Mouse (Mus musculus) heart, embryonic 14.5 days (tissue): ENCODE results near the gene Ambra1. TPM values are rescaled to one million over a fixed set of nuclear protein-coding genes. Genes with fewer than 3 reads are reported as not detected.
A peak's percentile ranks its signal among the peaks of the same experiment; 100 is the strongest.

Experiments used
- ATAC-seq: fragments of 200-750 bp; cut with Nextera tagmentation; 2 replicates; pipeline ENCODE4 v1.8.0; 2017; ENCODE audit warnings: low read depth, moderate TSS enrichment; ENCODE audit not compliant: insufficient number of reproducible peaks, insufficient read depth, low FRiP score
- H3K27ac ChIP-seq, 2 experiments: fragments of 200-500 bp in 1 of 2; fragments of 300-500 bp in 1 of 2; sonication (generic) in 1 of 2; replicated peaks in 1 of 2; 2 replicates each; pipeline ENCODE4 v1.5.1; 2012 to 2014; ENCODE audit warnings: low read depth in 2 of 2, low read length in 2 of 2, control low read depth in 1 of 2, mild to moderate bottlenecking in 1 of 2, mixed read lengths in 1 of 2; ENCODE audit not compliant: control insufficient read depth in 1 of 2, insufficient read depth in 1 of 2
- H3K27me3 ChIP-seq: fragments of 300-500 bp; sonication (generic); 2 replicates; pipeline ENCODE4 v1.6.1; 2014; ENCODE audit warnings: mild to moderate bottlenecking, low read length, control low read depth; ENCODE audit not compliant: control insufficient read depth, insufficient read depth
- H3K36me3 ChIP-seq: fragments of 300-500 bp; sonication (generic); 2 replicates; pipeline ENCODE4 v1.6.1; 2014; ENCODE audit warnings: mild to moderate bottlenecking, control low read depth, low read length, mixed read lengths; ENCODE audit not compliant: control insufficient read depth, insufficient read depth
- H3K4me1 ChIP-seq, 2 experiments: fragments of 200-500 bp in 1 of 2; fragments of 300-500 bp in 1 of 2; sonication (generic) in 1 of 2; 2 replicates each; pipeline ENCODE4 v1.6.1; 2012 to 2014; ENCODE audit warnings: low read length in 2 of 2, control low read depth in 1 of 2, mixed read lengths in 1 of 2; ENCODE audit not compliant: control insufficient read depth in 2 of 2, insufficient read depth in 2 of 2
- H3K4me2 ChIP-seq: fragments of 300-500 bp; sonication (generic); 2 replicates; pipeline ENCODE4 v1.6.1; 2014; ENCODE audit warnings: mild to moderate bottlenecking, low read length
- H3K4me3 ChIP-seq, 2 experiments: fragments of 200-500 bp in 1 of 2; fragments of 300-500 bp in 1 of 2; sonication (generic) in 1 of 2; 2 replicates each; pipeline ENCODE4 v1.5.1; 2012 to 2014; ENCODE audit warnings: low read length in 2 of 2, mild to moderate bottlenecking in 2 of 2, control low read depth in 1 of 2, low read depth in 1 of 2, moderate library complexity in 1 of 2; ENCODE audit not compliant: control insufficient read depth in 1 of 2, insufficient read depth in 1 of 2
- H3K9ac ChIP-seq: fragments of 300-500 bp; sonication (generic); 2 replicates; pipeline ENCODE4 v1.6.1; 2014; ENCODE audit warnings: mild to moderate bottlenecking, low read length
- H3K9me3 ChIP-seq: fragments of 300-500 bp; sonication (generic); 2 replicates; pipeline ENCODE4 v1.6.1; 2016; ENCODE audit warnings: low read length, control low read depth; ENCODE audit not compliant: control insufficient read depth
- WGBS: fragments of 180-500 bp; shearing (Covaris S2); extraction: QIAGEN DNeasy Blood & Tissue Kit; methylation state at CpG from one replicate; pipeline ENCODE4 v1.1.7; 2014; 5-methylcytosine and 5-hydroxymethylcytosine counted together
- polyA plus RNA-seq: library from polyadenylated mRNA; unstranded; fragments of >200 nt; fragmentation: Nextera tagmentation; extraction: Ambion mirVana; gene quantifications from 2 replicates; pipeline ENCODE4 v1.2.1, GENCODE M21; 2014

Ambra1 gene
- polyA plus RNA-seq, 1 experiment from 2014 or later, result 10.5 TPM

GRCm38 (mm10) chr2:91958701-91959457 is 228.9 kb downstream of the Ambra1 start:
- H3K9ac ChIP-seq, result peak overlapping the region; percentile 41; the same call in 1 of the 2 replicates
- ATAC-seq, result no peak
- WGBS, result 42% methylated on average over 10 of the region's 10 CpGs
- no peaks in the 10 kb centered on the region for H3K9me3 ChIP-seq
- no peak overlapping the region for H3K4me2 ChIP-seq
- H3K27me3 ChIP-seq, result no peaks in the 10 kb centered on the region
- no peaks in the 10 kb centered on the region for H3K36me3 ChIP-seq
- H3K4me1 ChIP-seq, result peaks cover 43 to 73% of the 10 kb centered on the region in 2 experiments
- no peak overlapping the region for H3K4me3 ChIP-seq
- no peak overlapping the region; a peak in 2 of 4 replicates for H3K27ac ChIP-seq

- peaks cover 41 to 68% of the 10 kb centered on the region in 2 experiments for H3K4me1 ChIP-seq
- no peak overlapping the region; a peak in 1 of 4 replicates for H3K27ac ChIP-seq
- H3K9me3 ChIP-seq, result no peaks in the 10 kb centered on the region
- ATAC-seq, result no peak
- WGBS, result 80% methylated on average over 11 of the region's 11 CpGs
- no peak overlapping the region for H3K4me2 ChIP-seq
- no peaks in the 10 kb centered on the region for H3K36me3 ChIP-seq
- H3K9ac ChIP-seq, result peak overlapping the region; percentile 41; the same call in 1 of the 2 replicates
- no peaks in the 10 kb centered on the region for H3K27me3 ChIP-seq
- no peak overlapping the region for H3K4me3 ChIP-seq
Observed at GRCm38 (mm10) chr2:91959544-91960410, 229.8 kb downstream of the Ambra1 start.

GRCm38 (mm10) chr2:91960459-91960858 is 230.5 kb downstream of the Ambra1 start:
- H3K27ac ChIP-seq, result no peak overlapping the region
- no peaks in the 10 kb centered on the region for H3K9me3 ChIP-seq
- H3K4me1 ChIP-seq, result peaks cover 38 to 64% of the 10 kb centered on the region in 2 experiments
- no peak overlapping the region for H3K9ac ChIP-seq
- WGBS, result 91% methylated on average over 5 of the region's 5 CpGs
- no peaks in the 10 kb centered on the region for H3K36me3 ChIP-seq
- no peaks in the 10 kb centered on the region for H3K27me3 ChIP-seq
- H3K4me2 ChIP-seq, result no peak overlapping the region
- H3K4me3 ChIP-seq, result no peak overlapping the region
- no peak for ATAC-seq

GRCm38 (mm10) chr2:91961901-91962761 is 232.2 kb downstream of the Ambra1 start:
- WGBS, result 49% methylated on average over 4 of the region's 4 CpGs
- peak overlapping the region; percentile 90 to 92 for H3K4me3 ChIP-seq
- H3K27ac ChIP-seq, result 0 out of 4 replicates have a peak overlapping the region, but pooled peaks of 1 of the 2 experiments have one; percentile 28
- H3K4me2 ChIP-seq, result peak overlapping the region; percentile 97
- peak overlapping the region; percentile 95 for H3K9ac ChIP-seq
- peaks cover 35 to 53% of the 10 kb centered on the region in 2 experiments for H3K4me1 ChIP-seq
- no peak for ATAC-seq
- H3K36me3 ChIP-seq, result no peaks in the 10 kb centered on the region
- H3K27me3 ChIP-seq, result no peaks in the 10 kb centered on the region
- H3K9me3 ChIP-seq, result no peaks in the 10 kb centered on the region

GRCm38 (mm10) chr2:91962864-91963401 is 233.0 kb downstream of the Ambra1 start:
- no peak; the same call in 1 of the 2 replicates for ATAC-seq
- Histone ChIP-seq H3K4me1 (peaks cover 32 to 45% of the 10 kb centered on the region in 2 experiments), H3K9me3 (no peaks in the 10 kb centered on the region), H3K27me3 (no peaks in the 10 kb centered on the region), H3K27ac (peak overlapping the region; percentile 6 to 82; a peak in 3 of 4 replicates), H3K4me2 (peak overlapping the region; percentile 97), H3K9ac (peak overlapping the region; percentile 95), H3K36me3 (no peaks in the 10 kb centered on the region), H3K4me3 (peak overlapping the region; percentile 90 to 92)
- WGBS, result under 1% methylated on average over 30 of the region's 39 CpGs

GRCm38 (mm10) chr2:91963443-91963932 is 233.6 kb downstream of the Ambra1 start:
- H3K4me2 ChIP-seq, result peak overlapping the region; percentile 97
- no peaks in the 10 kb centered on the region for H3K27me3 ChIP-seq
- WGBS, result 0% methylated on average over 30 of the region's 57 CpGs
- H3K4me3 ChIP-seq, result peak overlapping the region; percentile 90 to 92
- peak; percentile 87 for ATAC-seq
- H3K36me3 ChIP-seq, result no peaks in the 10 kb centered on the region
- H3K27ac ChIP-seq, result peak overlapping the region; percentile 30 to 86
- peaks cover 34 to 46% of the 10 kb centered on the region in 2 experiments for H3K4me1 ChIP-seq
- H3K9me3 ChIP-seq, result no peaks in the 10 kb centered on the region
- peak overlapping the region; percentile 95 for H3K9ac ChIP-seq
